Mouse (Mus musculus): ENCODE results near the gene Vopp1. TPM values are rescaled to one million over a fixed set of nuclear protein-coding genes. Genes with fewer than 3 reads are reported as not detected.
"Not testable (repeated sequence)": the region's sequence is repeated elsewhere in the genome, so short reads cannot be mapped to it uniquely, and the experiment has no call there.

Vopp1 gene
- 10 to 100 TPM; 22.8 to 22.9 TPM for total RNA-seq (2021)
- long read RNA-seq, experiment 1, transcript Vopp1-201 (5 exons, 2,919 nt): major isoform, 29 of 42 reads
- long read RNA-seq, experiment 1, partial matches to known transcripts: 1 of 42 reads
- long read RNA-seq, experiment 1, other reads (novel, unspliced or antisense): 11 of 42 reads
- long read RNA-seq, experiment 2, transcript Vopp1-201 (5 exons, 2,919 nt): major isoform, 8 of 16 reads
- long read RNA-seq, experiment 2, partial matches to known transcripts: 0 of 16 reads
- long read RNA-seq, experiment 2, other reads (novel, unspliced or antisense): 8 of 16 reads

DNA sequence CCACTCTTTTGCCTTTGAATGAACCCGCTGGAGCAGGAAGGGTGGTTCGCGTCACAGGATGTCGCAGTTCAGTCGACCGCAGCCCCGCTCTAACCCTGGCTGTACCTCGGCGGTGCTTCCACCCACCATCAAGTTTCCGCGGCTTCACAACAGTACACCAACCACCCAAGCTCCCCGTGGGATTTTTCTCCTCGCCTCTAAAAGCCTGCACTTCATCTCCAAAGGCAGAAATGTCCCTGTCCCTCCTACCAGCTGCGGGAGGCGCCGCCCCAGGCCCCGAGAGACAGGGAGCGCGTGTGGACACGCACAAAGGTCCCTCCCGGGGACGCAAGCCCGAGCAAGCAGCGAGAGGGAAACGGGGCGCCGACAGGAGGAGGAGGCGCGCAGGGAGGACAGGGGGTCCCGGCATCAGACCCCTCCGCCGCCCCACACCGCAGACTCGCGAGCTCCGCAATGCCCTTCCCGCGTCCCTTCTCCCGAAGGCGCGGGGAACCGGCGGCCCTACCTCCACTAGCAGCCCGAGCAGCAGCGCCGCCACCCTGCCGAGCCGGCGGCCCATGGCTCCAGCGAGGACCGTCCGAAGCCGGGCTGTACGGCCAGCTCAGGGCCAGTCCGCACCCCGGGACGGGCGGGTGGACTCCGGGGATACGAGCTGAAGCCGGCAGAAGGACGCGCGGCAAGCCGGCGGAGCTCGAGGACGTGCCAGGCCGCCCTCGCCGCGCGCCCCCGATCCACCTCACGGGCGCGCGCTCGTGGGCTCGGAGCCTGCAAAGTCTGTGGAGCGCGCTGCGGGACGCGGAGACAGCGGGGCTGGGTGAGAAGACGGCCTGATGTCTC, at the start of gene Vopp1:
TSS of gene Vopp1 (minus strand) at position 738 of the 837 bp plus-strand sequence.
- DNase-seq: peak; percentile 69 to 78

- peak; percentile 23 to 48 for DNase-seq
Measured at GRCm38 (mm10) chr6:57859043-57860042, 34.4 kb upstream of the Vopp1 start.

DNA sequence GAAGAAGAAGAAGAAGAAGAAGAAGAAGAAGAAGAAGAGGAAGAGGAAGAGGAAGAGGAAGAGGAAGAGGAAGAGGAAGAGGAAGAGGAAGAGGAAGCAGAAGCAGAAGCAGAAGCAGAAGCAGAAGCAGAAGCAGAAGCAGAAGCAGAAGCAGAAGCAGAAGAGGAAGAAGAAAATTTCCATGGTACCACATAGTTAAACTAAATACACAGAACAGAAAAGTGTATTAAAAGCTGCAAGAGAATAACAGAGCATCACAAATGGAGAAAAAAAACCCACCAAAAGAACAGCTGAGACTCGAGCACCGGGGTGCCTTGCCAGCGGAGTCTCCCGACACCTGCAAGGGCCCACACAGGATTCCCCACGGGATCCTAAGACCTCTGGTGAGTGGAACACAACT, 26.2 kb upstream of the Vopp1 start:
- DNase-seq: not testable (repeated sequence)

DNA sequence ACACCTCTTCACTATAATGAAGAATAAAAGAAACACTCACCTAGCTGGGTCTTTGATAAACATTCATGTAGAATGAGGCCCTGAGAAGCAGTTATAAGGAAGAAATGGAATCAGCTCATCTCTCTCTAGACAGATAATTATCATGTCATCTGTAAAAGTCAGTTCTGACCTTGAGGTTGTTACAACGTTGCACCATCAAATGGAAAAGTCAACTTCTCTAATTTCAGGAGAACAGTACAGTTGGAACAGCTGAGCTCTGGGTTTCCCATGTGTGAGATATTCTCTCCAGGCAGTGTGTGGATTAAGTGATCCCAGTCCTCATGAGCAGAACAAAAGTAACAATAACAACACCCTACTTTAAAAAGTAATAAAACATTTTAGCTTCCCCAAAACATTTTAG, 25.3 kb upstream of the Vopp1 start, which contains the start of gene Vmn1r21:
TSS of gene Vmn1r21 (minus strand) at position 58 of the 400 bp plus-strand sequence.
- DNase-seq: no peak

DNA sequence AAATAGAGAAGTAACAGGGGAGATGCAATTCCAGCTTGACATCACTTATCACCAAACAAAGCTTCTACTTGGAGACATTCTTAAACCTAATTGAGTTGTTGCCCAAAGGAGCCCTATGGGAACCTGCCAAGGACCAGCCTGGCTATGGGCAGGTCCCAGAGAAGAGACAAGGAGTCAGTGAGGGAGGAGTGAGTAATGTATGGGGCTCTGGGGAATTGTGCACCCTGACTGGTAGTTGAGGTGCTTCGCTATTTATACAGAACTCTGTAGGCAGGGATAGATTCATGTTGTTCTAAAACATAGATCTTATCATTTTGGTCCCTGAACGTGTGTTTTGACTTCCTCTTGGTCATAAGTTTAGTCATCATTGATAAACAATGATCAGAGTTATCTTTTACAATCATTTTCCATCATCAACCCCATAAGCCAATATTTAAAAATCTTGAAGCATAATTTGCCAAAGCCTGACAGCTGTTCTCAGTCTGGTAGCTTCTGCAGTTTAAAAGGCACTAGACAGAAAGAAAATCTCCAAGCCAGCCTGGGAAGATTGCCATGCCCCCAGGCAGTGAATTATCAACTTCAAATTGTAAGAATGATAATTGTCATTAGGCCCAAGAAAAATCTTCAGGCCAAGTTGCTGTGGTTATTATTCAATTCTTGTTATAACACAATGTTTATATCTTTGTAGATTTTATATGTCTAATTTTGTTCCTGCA, 14.9 kb upstream of the Vopp1 start:
- DNase-seq: no peak

GRCm38 (mm10) chr6:57825259-57825715, 328 bp upstream of the Vopp1 start:
- DNase-seq: no peak

DNA sequence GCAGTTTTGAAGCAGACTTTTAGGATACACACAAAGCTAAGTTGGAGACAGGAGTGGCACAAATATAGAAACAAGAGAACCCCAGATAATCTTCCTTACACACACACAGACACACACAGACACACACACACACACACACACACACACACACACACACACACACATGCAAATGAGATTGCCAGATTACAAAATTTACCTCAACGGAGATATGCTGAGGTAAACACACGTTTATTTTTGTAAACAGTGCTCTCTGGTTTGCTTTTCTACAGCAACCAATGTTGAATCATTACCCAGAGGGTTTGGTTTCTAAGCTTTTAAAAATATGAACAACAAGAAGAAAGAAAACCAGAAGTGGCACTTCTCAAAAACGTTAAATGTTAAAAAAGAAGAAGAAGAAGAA, 1.5 kb downstream of the Vopp1 start:
- no peak for DNase-seq

DNA sequence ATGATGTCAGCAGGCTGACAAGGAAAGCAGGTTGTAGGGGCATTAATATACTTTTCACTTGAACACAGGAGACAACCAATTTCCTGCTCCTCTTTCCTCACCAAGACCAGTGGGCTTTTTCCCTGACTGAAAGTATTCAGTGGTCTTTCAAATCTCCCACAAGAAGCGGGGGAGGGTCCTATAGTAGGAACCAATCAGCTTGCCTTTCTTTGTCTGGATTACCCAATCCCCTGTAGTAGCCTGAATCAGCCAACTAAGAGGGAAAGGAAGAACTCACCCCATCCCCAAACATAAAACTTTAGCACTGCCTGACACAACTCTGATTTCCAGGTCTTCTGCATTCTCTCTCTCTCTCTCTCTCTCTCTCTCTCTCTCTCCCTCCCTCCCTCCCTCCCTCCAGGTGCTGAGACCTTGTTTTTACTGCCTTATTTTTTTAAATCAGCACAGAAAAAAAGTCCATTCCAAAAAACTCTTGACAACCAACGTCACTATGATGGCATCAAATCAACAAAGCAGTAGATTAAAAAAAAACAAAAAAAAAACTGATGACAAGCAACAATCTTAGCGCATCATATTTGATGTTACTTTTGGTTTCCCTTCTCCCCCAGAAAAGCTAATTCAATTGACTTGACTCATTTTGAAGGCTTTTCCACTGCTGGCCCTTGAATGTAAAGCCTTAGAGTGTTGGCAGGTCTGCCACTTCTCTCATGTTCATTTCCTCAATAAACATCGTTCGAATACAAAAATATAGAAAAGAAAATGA, 2.1 kb downstream of the Vopp1 start:
- DNase-seq: no peak

DNA sequence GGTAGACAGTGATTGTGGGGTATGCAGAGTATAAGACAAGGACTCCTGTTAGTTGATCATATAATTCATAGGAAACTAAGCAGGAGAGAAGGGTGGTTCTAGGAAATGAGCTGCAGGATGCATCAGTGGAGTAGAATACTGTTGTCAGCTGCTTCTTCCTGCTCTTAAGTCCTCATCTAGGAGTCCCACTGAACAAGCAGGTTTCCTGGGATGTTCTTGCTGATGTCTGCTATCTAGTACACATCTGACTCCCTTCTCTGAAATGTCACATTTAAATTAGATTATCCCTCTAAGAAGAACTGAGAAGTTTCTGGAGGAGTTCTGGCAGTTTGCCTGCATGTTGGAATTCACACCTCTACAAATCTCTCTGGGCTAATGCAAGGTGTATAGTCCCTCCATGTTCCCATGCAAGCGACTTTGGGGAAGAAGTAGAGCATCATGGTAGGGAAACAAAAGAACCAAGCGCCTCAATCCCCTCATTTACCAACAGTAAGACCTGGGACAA, 10.5 kb downstream of the Vopp1 start:
- DNase-seq: no peak

GRCm38 (mm10) chr6:57811748-57812730, 12.9 kb downstream of the Vopp1 start:
- DNase-seq: no peak

- no peak for DNase-seq
Measured at GRCm38 (mm10) chr6:57805218-57806069, 19.5 kb downstream of the Vopp1 start.

GRCm38 (mm10) chr6:57803130-57803529, 21.8 kb downstream of the Vopp1 start:
- DNase-seq: no peak

GRCm38 (mm10) chr6:57798986-57799385, 26.0 kb downstream of the Vopp1 start:
- no peak for DNase-seq

- DNase-seq: no peak
Measured at GRCm38 (mm10) chr6:57796853-57797423, 28.0 kb downstream of the Vopp1 start.

- peak; percentile 8 to 22 for DNase-seq
Measured at GRCm38 (mm10) chr6:57795835-57796234, 29.1 kb downstream of the Vopp1 start.

GRCm38 (mm10) chr6:57792821-57793220, 32.1 kb downstream of the Vopp1 start:
- not testable (repeated sequence) for DNase-seq

GRCm38 (mm10) chr6:57790542-57790941, 34.4 kb downstream of the Vopp1 start:
- peak in 1 of 2 experiments; percentile 12 for DNase-seq

GRCm38 (mm10) chr6:57787376-57787775, 37.6 kb downstream of the Vopp1 start:
- no peak for DNase-seq
